Mouse (Mus musculus) CH12.LX (cell line): ENCODE measurements at regions not wholly inside any gene's neighbourhood (a gene's known extent, or its start where the extent isn't known, plus 50 kb on each side); places are given as distances from the start of the nearest gene placed in this dataset.

Source experiments
- DNase-seq: peaks from one replicate; pipeline ENCODE4 v3.0.0-alpha.2; 2013; ENCODE audit errors: extremely low read depth
- H3K27ac ChIP-seq: 2 replicates; pipeline ENCODE4 v1.5.1; 2012; ENCODE audit warnings: low read depth, mild to moderate bottlenecking, control low read depth, moderate library complexity; ENCODE audit not compliant: insufficient read depth
- H3K27me3 ChIP-seq: replicated peaks from 2 replicates; pipeline ENCODE3; 2012; ENCODE audit warnings: inconsistent platforms
- H3K36me3 ChIP-seq, 2 experiments: replicated peaks in 1 of 2; 2 replicates each; pipeline versions ENCODE3 to v1.6.1; 2012; ENCODE audit warnings: inconsistent platforms in 1 of 2, low read length in 1 of 2, mild to moderate bottlenecking in 1 of 2, mixed read lengths in 1 of 2, moderate library complexity in 1 of 2; ENCODE audit not compliant: control insufficient read depth in 1 of 2, insufficient read depth in 1 of 2
- H3K4me1 ChIP-seq, 2 experiments: 2 replicates each; pipeline ENCODE4 v1.6.1; 2012; ENCODE audit warnings: inconsistent platforms in 1 of 2, moderate library complexity in 1 of 2; ENCODE audit not compliant: insufficient read depth in 2 of 2, control insufficient read depth in 1 of 2
- H3K4me2 ChIP-seq: 2 replicates; pipeline ENCODE4 v1.6.1; 2012; ENCODE audit warnings: low read depth, mild to moderate bottlenecking, control low read depth; ENCODE audit not compliant: poor library complexity, insufficient read depth, severe bottlenecking
- H3K4me3 ChIP-seq, 3 experiments: fragments of 150-350 bp in 1 of 3; sonication (generic) in 1 of 3; replicated peaks in 1 of 3; 2 replicates each; pipeline versions ENCODE3 to v1.5.1; 2011 to 2012; ENCODE audit warnings: low read depth in 2 of 3, low read length in 2 of 3, mild to moderate bottlenecking in 2 of 3, moderate library complexity in 2 of 3, control low read depth in 1 of 3, improper control_type of control experiment in 1 of 3, inconsistent platforms in 1 of 3, mixed read lengths in 1 of 3; ENCODE audit not compliant: poor library complexity in 1 of 3
- H3K79me2 ChIP-seq: replicated peaks from 2 replicates; pipeline ENCODE4 v1.6.1; 2012; ENCODE audit warnings: mild to moderate bottlenecking, moderate library complexity; ENCODE audit not compliant: control insufficient read depth, poor library complexity, insufficient read depth, severe bottlenecking; ENCODE audit errors: extremely low read depth
- H3K9ac ChIP-seq: 2 replicates; pipeline ENCODE4 v1.6.1; 2012; ENCODE audit warnings: low read depth, mild to moderate bottlenecking, control low read depth, moderate library complexity; ENCODE audit not compliant: insufficient read depth
- H3K9me3 ChIP-seq: replicated peaks from 2 replicates; pipeline ENCODE3; 2012; ENCODE audit warnings: low read length, inconsistent platforms, mixed read lengths
- CHD2 ChIP-seq: IDR thresholded peaks from 2 replicates; pipeline ENCODE4 v1.6.1; 2011; ENCODE audit warnings: low read length, improper control_type of control experiment
- E2F4 ChIP-seq: IDR thresholded peaks from 2 replicates; pipeline ENCODE4 v1.6.1; 2011; ENCODE audit warnings: low read depth, low read length, improper control_type of control experiment; ENCODE audit not compliant: insufficient replicate concordance
- ELF1 ChIP-seq: IDR thresholded peaks from 2 replicates; pipeline ENCODE4 v1.6.1; 2014; ENCODE audit warnings: low read depth, mild to moderate bottlenecking, inconsistent platforms, low read length, improper control_type of control experiment
- HCFC1 ChIP-seq: IDR thresholded peaks from 2 replicates; pipeline ENCODE4 v1.6.1; 2012; ENCODE audit warnings: low read depth, mild to moderate bottlenecking, inconsistent platforms, low read length, improper control_type of control experiment
- JUN ChIP-seq: IDR thresholded peaks from 2 replicates; pipeline ENCODE4 v1.6.1; 2011; ENCODE audit warnings: low read depth, mild to moderate bottlenecking, low read length, improper control_type of control experiment, moderate library complexity; ENCODE audit not compliant: insufficient read depth
- KAT2A ChIP-seq: IDR thresholded peaks from 2 replicates; pipeline ENCODE4 v1.6.1; 2012; ENCODE audit warnings: low read length, improper control_type of control experiment, inconsistent platforms; ENCODE audit not compliant: insufficient replicate concordance
- MAX ChIP-seq: IDR thresholded peaks from 2 replicates; pipeline ENCODE4 v1.6.1; 2011; ENCODE audit warnings: low read length, improper control_type of control experiment
- MAZ ChIP-seq: IDR thresholded peaks from 2 replicates; pipeline ENCODE4 v1.6.1; 2012; ENCODE audit warnings: low read depth, mild to moderate bottlenecking, inconsistent platforms, low read length, improper control_type of control experiment, moderate library complexity
- MXI1 ChIP-seq: IDR thresholded peaks from 2 replicates; pipeline ENCODE4 v1.6.1; 2011; ENCODE audit warnings: mild to moderate bottlenecking, low read depth, low read length, improper control_type of control experiment
- NRF1 ChIP-seq: IDR thresholded peaks from 2 replicates; pipeline ENCODE4 v1.6.1; 2014; ENCODE audit warnings: low read depth, mild to moderate bottlenecking, inconsistent platforms, low read length, improper control_type of control experiment, moderate library complexity
- POLR2A ChIP-seq: IDR thresholded peaks from 2 replicates; pipeline ENCODE4 v1.6.1; 2011; ENCODE audit warnings: low read depth, mild to moderate bottlenecking, improper control_type of control experiment, low read length
- POLR2AphosphoS2 ChIP-seq: IDR thresholded peaks from 2 replicates; pipeline ENCODE4 v1.6.1; 2011; ENCODE audit warnings: low read depth, low read length, improper control_type of control experiment
- RAD21 ChIP-seq: IDR thresholded peaks from 2 replicates; pipeline ENCODE4 v1.6.1; 2011; ENCODE audit warnings: low read depth, mild to moderate bottlenecking, low read length, improper control_type of control experiment, moderate library complexity
- SIN3A ChIP-seq: IDR thresholded peaks from 2 replicates; pipeline ENCODE4 v1.6.1; 2012; ENCODE audit warnings: low read length, improper control_type of control experiment, inconsistent platforms
- SMC3 ChIP-seq: IDR thresholded peaks from 2 replicates; pipeline ENCODE4 v1.6.1; 2011; ENCODE audit warnings: low read depth, low read length, improper control_type of control experiment
- TCF12 ChIP-seq: IDR thresholded peaks from 2 replicates; pipeline ENCODE4 v1.6.1; 2014; ENCODE audit warnings: low read depth, mild to moderate bottlenecking, inconsistent platforms, low read length, improper control_type of control experiment
- UBTF ChIP-seq: IDR thresholded peaks from 2 replicates; pipeline ENCODE4 v1.6.1; 2012; ENCODE audit warnings: low read depth, mild to moderate bottlenecking, inconsistent platforms, low read length, improper control_type of control experiment, moderate library complexity
- USF2 ChIP-seq: conservative IDR thresholded peaks from 2 replicates; pipeline ENCODE4 v1.6.1; 2011; ENCODE audit warnings: low read depth, low read length, improper control_type of control experiment
- ZC3H11A ChIP-seq: IDR thresholded peaks from 2 replicates; pipeline ENCODE4 v1.6.1; 2012; ENCODE audit warnings: low read depth, mild to moderate bottlenecking, inconsistent platforms, low read length, improper control_type of control experiment
- ZKSCAN1 ChIP-seq: IDR thresholded peaks from 2 replicates; pipeline ENCODE4 v1.6.1; 2012; ENCODE audit warnings: low read depth, inconsistent platforms, low read length, improper control_type of control experiment, borderline replicate concordance
- ZNF384 ChIP-seq: IDR thresholded peaks from 2 replicates; pipeline ENCODE4 v1.6.1; 2012; ENCODE audit warnings: low read depth, low read length, improper control_type of control experiment, inconsistent platforms
- dilution Hi-C: fragments of 300-500 bp; cut with MboI; formaldehyde crosslinking; loops from 2 replicates; pipeline ENCODE4 v1.14.3; 2020; ENCODE audit warnings: low sequenced_read_pairs; ENCODE audit not compliant: extremely low pct_unique_long_range_greater_than_20kb, extremely low pct_ligation_motif_present
- in situ Hi-C: fragments of 300-500 bp; cut with MboI; formaldehyde crosslinking; loops from 3 replicates; pipeline ENCODE4 v1.14.3; 2019; ENCODE audit warnings: low sequenced_read_pairs, low pct_ligation_motif_present, low pct_unique_long_range_greater_than_20kb, mixed read lengths

- Histone ChIP-seq H3K4me3 (no peak overlapping the region), H3K79me2 (no peaks in the 10 kb centered on the region), H3K27ac (no peak overlapping the region)
- no peak for TF ChIP-seq ZC3H11A
- TF ChIP-seq MAX = no peak
- TF ChIP-seq KAT2A = no peak
- no peak for TF ChIP-seq TCF12
- no peak for TF ChIP-seq ZKSCAN1
- no peak for TF ChIP-seq MXI1
- TF ChIP-seq JUN = no peak
- TF ChIP-seq POLR2A = no peak
- TF ChIP-seq NRF1 = no peak
- TF ChIP-seq USF2 = no peak
- TF ChIP-seq ELF1 = no peak
- TF ChIP-seq ZNF384 = no peak
- TF ChIP-seq CHD2 = no peak
- TF ChIP-seq POLR2AphosphoS2 = no peak
- TF ChIP-seq, all 38 proteins: peak for 0
- Histone ChIP-seq H3K4me1 (no peaks in the 10 kb centered on the region), H3K9me3 (no peaks in the 10 kb centered on the region), H3K36me3 (no peaks in the 10 kb centered on the region), H3K4me2 (no peak overlapping the region), H3K9ac (no peak overlapping the region), H3K27me3 (no peaks in the 10 kb centered on the region)
- no peak for DNase-seq
- in situ Hi-C loops = no loop called here
- dilution Hi-C loops = no loop called here
Observed at GRCm38 (mm10) chr11:24615436-24615835, 537.6 kb downstream of the Bcl11a start.

DNA sequence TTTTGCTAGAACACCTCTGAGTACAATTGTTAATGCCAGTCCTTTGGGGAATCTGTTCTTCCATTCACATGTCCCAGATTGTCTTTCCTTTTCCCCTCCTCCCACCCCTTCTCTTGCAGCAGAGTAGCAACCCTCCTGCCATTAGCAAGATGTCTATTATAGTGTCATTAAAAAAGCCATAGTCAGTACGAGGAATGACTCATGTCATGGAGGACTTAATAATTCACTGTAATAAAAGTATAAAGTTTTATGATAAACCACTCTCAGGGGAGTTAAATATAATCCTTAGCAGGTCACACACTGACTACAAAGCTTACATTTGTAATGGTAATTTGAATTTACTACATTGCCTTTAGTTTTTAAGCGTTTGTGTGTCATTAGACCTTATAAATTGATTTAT, 540.7 kb downstream of the Bcl11a start:
- H3K27ac ChIP-seq = no peak overlapping the region
- no peak for DNase-seq
- H3K79me2 ChIP-seq = no peaks in the 10 kb centered on the region
- dilution Hi-C loops (no loop called here), in situ Hi-C loops (no loop called here)
- no peaks in the 10 kb centered on the region for H3K9me3 ChIP-seq
- H3K36me3 ChIP-seq = no peaks in the 10 kb centered on the region
- no peak overlapping the region for H3K9ac ChIP-seq
- no peak overlapping the region for H3K4me3 ChIP-seq
- H3K27me3 ChIP-seq = no peaks in the 10 kb centered on the region
- H3K4me1 ChIP-seq = peaks cover 0 to 6% of the 10 kb centered on the region in 2 experiments; a peak in 2 of 4 replicates
- no peak overlapping the region for H3K4me2 ChIP-seq
- TF ChIP-seq MXI1 (no peak), RAD21 (no peak), ELF1 (no peak), MAZ (no peak), ZKSCAN1 (no peak), HCFC1 (no peak), SMC3 (no peak), UBTF (no peak), E2F4 (no peak), ZNF384 (no peak), SIN3A (no peak), POLR2A (no peak)
- TF ChIP-seq, all 38 proteins: peak for 0
